Mouse (Mus musculus) embryonic fibroblast, embryonic 13.5 days (primary cell): Measurements from ENCODE around the gene Dusp18. TPM values are rescaled to one million over a fixed set of nuclear protein-coding genes. Genes with fewer than 3 reads are reported as not detected.

Source experiments
- H3K27ac ChIP-seq: 2 replicates; pipeline ENCODE4 v1.5.1; 2012; ENCODE audit warnings: low read length, control low read depth, inconsistent platforms; ENCODE audit not compliant: insufficient read depth
- H3K4me1 ChIP-seq: 2 replicates; pipeline ENCODE4 v1.6.1; 2011; ENCODE audit warnings: low read length; ENCODE audit not compliant: control insufficient read depth, insufficient read depth
- H3K4me3 ChIP-seq: 2 replicates; pipeline ENCODE4 v1.5.1; 2011; ENCODE audit warnings: mild to moderate bottlenecking, control low read depth, low read length; ENCODE audit not compliant: insufficient read depth
- CTCF ChIP-seq: IDR thresholded peaks from 2 replicates; pipeline ENCODE4 v1.5.1; 2011; ENCODE audit warnings: mild to moderate bottlenecking, control low read depth, low read length, moderate library complexity, borderline replicate concordance; ENCODE audit not compliant: insufficient read depth
- POLR2A ChIP-seq: IDR thresholded peaks from 2 replicates; pipeline ENCODE4 v1.6.1; 2011; ENCODE audit warnings: low read depth, mild to moderate bottlenecking, control low read depth, low read length, moderate library complexity
- polyA plus RNA-seq: library from polyadenylated mRNA; stranded (reverse); fragments of >200 nt; gene quantifications from 2 replicates; pipeline ENCODE4 v1.2.4, GENCODE M21; 2011; ENCODE audit warnings: low read depth; ENCODE audit not compliant: missing spikeins, insufficient read length

The Dusp18 gene
- polyA plus RNA-seq, 1 experiment: 12.6 TPM

DNA sequence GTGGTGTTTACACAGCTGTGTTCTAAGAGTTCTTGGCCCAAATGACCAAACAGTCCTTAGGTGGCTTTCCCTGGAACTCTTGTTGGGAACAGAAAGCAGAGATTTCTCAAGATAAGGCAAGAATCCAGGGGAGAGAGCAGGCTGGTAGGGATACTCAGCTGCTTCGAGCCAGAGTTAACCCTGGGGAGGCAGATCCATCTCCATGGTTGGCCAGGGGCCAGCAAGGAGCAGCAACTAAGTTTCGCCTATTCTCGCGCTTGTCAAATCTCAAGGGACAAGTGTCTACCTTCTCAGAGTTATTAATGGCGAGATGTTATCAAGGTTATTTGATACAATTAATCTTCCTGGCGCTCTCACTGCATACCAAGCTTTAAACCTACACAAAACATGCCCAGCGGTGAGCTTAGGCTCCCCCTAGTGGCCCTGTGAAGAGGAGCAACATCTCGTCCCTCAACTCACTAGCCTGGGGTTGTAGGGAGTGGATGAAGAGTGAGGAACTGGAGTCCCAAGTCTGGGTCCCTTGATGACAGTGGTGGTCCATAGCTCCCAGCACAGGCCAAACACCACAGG is 26.3 kb downstream of the Dusp18 start:
- Histone ChIP-seq H3K27ac (no peak overlapping the region), H3K4me3 (no peak overlapping the region), H3K4me1 (no peaks in the 10 kb centered on the region)
- peak; percentile 69 for TF ChIP-seq CTCF
- no peak for TF ChIP-seq POLR2A

DNA sequence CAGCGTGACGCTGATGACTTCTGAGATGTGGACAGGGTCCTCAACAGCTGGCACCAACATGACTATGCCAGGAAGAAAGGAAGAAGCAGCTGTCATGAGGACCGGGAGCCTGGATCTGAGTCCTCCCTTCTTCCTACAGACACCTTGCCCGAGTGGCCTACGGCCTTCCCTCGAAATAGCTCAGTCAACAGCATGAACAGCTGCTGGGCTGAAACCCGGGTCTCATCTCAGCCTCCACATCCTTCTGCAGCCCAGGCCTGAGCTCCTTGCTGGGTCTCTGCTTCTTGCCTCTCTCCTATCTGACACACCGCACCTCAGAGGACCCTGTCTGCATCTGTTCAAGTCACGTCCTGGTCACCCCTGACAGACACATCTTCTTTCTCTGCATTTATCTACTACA is 27.1 kb downstream of the Dusp18 start:
- Histone ChIP-seq H3K4me1 (no peaks in the 10 kb centered on the region), H3K4me3 (no peak overlapping the region), H3K27ac (no peak overlapping the region)
- TF ChIP-seq CTCF: no peak
- TF ChIP-seq POLR2A: no peak

DNA sequence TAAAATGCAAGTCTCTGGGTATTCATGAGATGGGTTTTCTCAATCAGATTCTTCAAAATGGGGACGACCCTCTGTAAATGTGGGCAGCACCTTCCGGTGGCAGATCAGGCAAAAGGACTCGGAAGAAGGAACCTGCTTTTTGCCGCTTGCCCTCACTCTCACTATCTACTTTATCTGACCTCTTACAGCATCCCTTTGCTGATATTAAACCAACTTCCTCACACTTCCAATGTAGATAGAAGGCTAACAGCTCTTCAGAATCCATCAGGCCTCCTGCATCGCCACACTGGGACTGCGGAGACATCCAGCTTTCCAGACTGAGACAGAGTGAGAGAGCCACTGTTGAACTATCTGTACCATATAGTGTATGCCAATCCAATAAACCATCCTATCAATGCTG is 27.7 kb downstream of the Dusp18 start:
- H3K4me1 ChIP-seq: no peaks in the 10 kb centered on the region
- no peak overlapping the region for H3K4me3 ChIP-seq
- TF ChIP-seq POLR2A: no peak
- no peak for TF ChIP-seq CTCF
- H3K27ac ChIP-seq: no peak overlapping the region

DNA sequence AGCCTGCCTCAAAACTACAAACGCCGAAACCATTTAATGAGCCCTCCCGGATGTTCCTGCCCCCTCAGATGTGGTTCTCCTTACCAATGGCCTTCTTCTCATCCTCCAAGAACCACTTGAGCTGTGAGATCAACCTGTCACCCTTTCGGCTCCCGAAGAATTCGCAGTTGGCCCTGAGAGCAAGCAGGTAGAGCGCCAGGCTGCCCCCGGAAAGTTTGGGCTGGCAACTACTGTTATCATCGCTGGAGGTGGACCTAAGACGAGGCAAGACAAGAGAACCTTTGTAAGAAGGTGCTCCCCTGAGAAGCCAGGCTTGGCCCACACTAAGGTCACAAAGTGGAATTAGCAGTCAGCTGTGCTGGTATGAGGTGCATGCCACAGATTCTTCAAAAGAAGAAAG is 30.9 kb downstream of the Dusp18 start:
- TF ChIP-seq CTCF (no peak), POLR2A (no peak)
- Histone ChIP-seq H3K27ac (no peak overlapping the region), H3K4me3 (no peak overlapping the region), H3K4me1 (no peaks in the 10 kb centered on the region)

DNA sequence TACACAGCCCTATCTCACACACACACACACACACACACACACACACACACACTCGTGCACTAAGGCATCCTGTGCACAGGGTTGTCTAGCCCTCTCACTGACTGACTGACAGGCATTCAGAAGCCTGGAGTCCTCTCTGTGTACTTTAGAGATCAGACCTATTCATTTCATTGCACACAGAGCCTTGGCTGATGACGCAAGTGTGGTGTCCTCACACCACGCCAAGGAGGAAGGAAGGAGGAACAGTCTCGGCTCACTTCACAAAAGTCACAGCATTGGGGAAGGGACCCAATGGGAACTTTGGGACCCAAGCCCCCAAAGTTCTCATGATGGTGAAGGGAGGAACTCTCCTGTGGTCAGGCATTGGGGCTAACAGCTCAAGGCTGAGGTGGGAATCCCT is 35.0 kb downstream of the Dusp18 start:
- Histone ChIP-seq H3K4me1 (peaks cover 2% of the 10 kb centered on the region; the same call in 1 of the 2 replicates), H3K4me3 (no peak overlapping the region), H3K27ac (no peak overlapping the region)
- TF ChIP-seq POLR2A: no peak
- TF ChIP-seq CTCF: no peak

DNA sequence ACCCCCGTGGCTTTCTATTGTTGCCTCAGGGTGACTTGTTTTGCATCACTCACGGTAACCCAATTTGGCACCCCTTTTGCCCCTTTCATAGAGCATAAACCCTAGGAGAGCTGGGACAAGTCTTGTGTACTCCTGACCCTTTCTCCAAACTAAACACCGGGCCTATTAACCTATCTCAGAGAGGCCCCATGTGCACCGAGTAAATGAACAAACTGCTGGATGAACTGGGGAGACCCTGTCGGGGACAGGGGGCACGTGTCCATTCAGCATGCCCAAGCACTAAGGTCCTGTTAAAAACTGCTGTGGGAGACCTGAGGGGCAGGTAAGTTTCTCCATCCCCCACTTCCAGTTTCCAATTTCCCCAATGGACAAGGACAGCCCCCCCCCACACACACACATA is 35.9 kb downstream of the Dusp18 start:
- Histone ChIP-seq H3K27ac (no peak overlapping the region), H3K4me3 (peak overlapping the region; percentile 46), H3K4me1 (peaks cover 2% of the 10 kb centered on the region; the same call in 1 of the 2 replicates)
- no peak for TF ChIP-seq CTCF
- no peak for TF ChIP-seq POLR2A

DNA sequence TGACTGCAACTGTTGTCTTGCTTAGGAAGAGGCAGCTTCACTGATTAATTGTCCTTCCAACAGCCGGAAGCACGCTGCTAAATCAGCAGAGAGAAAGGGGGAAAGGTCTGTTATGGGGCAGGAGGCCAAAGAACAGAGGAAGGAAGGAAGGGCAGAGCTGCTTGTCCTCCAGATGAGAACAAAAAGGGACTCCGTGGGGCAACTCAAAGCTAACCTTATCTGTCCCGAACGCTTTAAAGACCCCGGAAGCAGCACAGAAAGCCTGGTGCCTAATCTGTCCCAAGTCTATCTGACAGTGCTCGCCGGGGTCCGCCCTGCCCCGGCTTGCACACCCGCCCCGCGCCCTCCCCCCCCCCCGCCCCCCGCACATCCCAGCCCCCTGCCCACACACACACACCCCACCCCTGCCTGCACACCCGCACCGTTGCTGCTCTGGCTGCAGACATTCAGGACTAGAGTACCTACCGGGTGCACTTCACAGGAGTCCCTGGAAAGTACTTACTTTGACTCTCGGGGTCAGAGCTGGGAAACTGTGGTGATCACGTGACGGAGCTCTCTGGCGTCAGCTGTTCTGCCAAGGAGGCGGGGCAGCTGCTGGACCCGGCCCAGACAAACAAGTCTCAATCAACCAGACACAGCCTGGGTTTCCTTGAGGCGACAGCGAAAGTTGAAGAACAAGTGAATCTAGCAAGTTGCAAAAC is 36.6 kb downstream of the Dusp18 start, which contains the start of gene Tcn2:
Gene Tcn2 (minus strand): TSS at position 649 of the 701 bp plus-strand sequence.
- Histone ChIP-seq H3K27ac (no peak within 1 kb of the TSS), H3K4me1 (peaks cover 2% of the 10 kb centered on the region; the same call in 1 of the 2 replicates), H3K4me3 (peak within 1 kb of the TSS; percentile 46)
- TF ChIP-seq POLR2A (peak; percentile 51; the same call in 1 of the 2 replicates), CTCF (no peak)

DNA sequence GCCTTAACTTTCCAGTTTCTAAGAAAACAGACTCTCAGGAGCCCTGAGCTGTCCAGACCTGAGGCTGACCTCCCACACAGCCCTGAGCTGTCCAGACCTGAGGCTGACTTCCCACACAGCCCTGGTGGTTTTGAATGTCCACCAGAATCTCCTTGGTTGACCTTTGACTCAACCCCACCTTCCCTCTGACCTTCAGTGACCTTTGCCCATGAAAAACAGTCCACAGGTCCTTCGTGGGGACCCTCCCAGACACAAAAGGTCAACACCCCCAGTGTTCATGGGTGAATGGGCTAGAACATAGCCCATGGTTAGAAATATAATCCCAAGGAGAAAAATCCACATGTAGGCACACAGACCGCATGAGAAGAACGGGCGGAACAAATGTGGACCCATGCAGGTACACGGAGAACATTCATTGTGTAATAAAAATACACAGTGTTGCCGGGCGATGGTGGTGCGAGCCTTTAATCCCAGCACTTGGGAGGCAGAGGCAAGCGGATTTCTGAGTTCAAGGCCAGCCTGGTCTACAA is 38.8 kb downstream of the Dusp18 start:
- H3K4me1 ChIP-seq: peaks cover 2% of the 10 kb centered on the region; the same call in 1 of the 2 replicates

DNA sequence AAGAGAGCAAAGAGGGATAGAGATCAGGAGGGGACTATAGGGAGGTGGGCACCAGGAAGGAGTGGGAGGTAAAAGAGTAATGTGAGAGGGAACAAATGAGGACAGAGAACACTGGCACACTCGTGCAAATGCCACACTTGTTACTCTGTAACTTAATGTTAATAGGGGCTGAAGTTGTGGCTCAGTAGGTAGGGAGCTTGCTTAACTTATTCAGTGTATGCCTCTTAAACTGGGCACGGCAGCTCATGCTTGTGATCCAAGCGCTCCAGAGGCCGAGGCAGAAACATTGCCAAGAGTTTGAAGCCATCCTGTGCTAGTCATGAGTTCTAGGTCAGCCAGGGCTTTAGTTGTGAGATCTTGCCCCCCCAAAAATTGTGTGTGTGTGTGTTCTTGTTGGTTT is 40.1 kb downstream of the Dusp18 start:
- Histone ChIP-seq H3K4me1 (peaks cover 2% of the 10 kb centered on the region; the same call in 1 of the 2 replicates), H3K27ac (no peak overlapping the region), H3K4me3 (no peak overlapping the region)
- TF ChIP-seq POLR2A: no peak
- TF ChIP-seq CTCF: no peak

More for the DNA sequence above, 38.8 kb downstream of the Dusp18 start:
- no peak overlapping the region for H3K4me3 ChIP-seq
- TF ChIP-seq CTCF (no peak), POLR2A (no peak)
- H3K27ac ChIP-seq: no peak overlapping the region

DNA sequence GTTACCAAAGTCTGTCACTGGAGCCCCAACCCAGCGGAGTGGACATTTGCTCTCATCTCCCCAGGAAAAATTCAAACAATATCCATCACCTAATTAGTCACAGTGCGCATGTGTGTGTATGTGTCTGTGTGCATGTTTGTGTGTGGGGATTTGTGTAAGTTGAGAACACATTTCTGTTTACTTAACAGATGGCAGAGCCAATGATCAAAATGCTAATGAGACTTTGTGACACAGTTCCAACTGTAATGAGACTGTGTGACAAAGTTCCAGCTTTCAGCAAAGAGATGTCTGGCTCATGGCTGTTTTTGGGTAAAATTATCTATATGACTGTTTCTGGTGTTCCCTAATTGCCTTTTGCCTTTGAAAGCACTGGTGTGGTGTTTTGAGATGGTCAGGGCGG is 41.3 kb downstream of the Dusp18 start:
- TF ChIP-seq CTCF (no peak), POLR2A (no peak)
- Histone ChIP-seq H3K27ac (no peak overlapping the region), H3K4me1 (peaks cover 1% of the 10 kb centered on the region; the same call in 1 of the 2 replicates), H3K4me3 (no peak overlapping the region)
